Mouse (Mus musculus) myocyte (in vitro differentiated cells): Measurements from ENCODE around the gene Inafm1. TPM values are rescaled to one million over a fixed set of nuclear protein-coding genes. Genes with fewer than 3 reads are reported as not detected.
A peak's percentile ranks its signal among the peaks of the same experiment; 100 is the strongest.

Source experiments
- H3K27me3 ChIP-seq: one replicate; pipeline ENCODE4 v1.6.1; 2011; ENCODE audit not compliant: control insufficient read depth, insufficient read depth, insufficient read length
- H3K36me3 ChIP-seq: one replicate; pipeline ENCODE4 v1.6.1; 2011; ENCODE audit not compliant: control insufficient read depth, insufficient read depth
- H3K4me2 ChIP-seq: one replicate; pipeline ENCODE4 v1.6.1; 2011; ENCODE audit warnings: low read depth, control low read depth
- H3K4me3 ChIP-seq: one replicate; pipeline ENCODE4 v1.5.1; 2011; ENCODE audit warnings: mild to moderate bottlenecking, control low read depth, moderate library complexity
- H3K79me2 ChIP-seq: one replicate; pipeline ENCODE4 v1.6.1; 2011; ENCODE audit not compliant: control insufficient read depth, insufficient read depth
- H3ac ChIP-seq: one replicate; pipeline ENCODE4 v1.6.1; 2011; ENCODE audit not compliant: control insufficient read depth, insufficient read length
- CEBPB ChIP-seq: IDR thresholded peaks from 2 replicates; pipeline ENCODE4 v1.6.1; 2011; ENCODE audit warnings: mild to moderate bottlenecking, moderate library complexity; ENCODE audit not compliant: poor library complexity, insufficient read depth, severe bottlenecking
- E2F4 ChIP-seq: IDR thresholded peaks from one replicate; pipeline ENCODE4 v1.6.1; 2011; ENCODE audit warnings: mild to moderate bottlenecking, control low read depth, moderate library complexity; ENCODE audit not compliant: insufficient read depth
- MAX ChIP-seq: IDR thresholded peaks from one replicate; pipeline ENCODE4 v1.6.1; 2011; ENCODE audit warnings: low read depth, mild to moderate bottlenecking, control low read depth
- MYOD1 ChIP-seq, 3 experiments: IDR thresholded peaks; one replicate each; pipeline ENCODE4 v1.6.1; 2011; ENCODE audit warnings: control low read depth in 2 of 3, low read depth in 2 of 3, mild to moderate bottlenecking in 2 of 3, moderate library complexity in 1 of 3; ENCODE audit not compliant: insufficient read length in 2 of 3, control insufficient read depth in 1 of 3
- MYOG ChIP-seq, 3 experiments: IDR thresholded peaks; one replicate each; pipeline ENCODE4 v1.6.1; 2011; ENCODE audit warnings: control low read depth in 2 of 3, low read depth in 2 of 3, mild to moderate bottlenecking in 2 of 3; ENCODE audit not compliant: insufficient read length in 2 of 3, control insufficient read depth in 1 of 3, insufficient read depth in 1 of 3
- POLR2A ChIP-seq: IDR thresholded peaks from one replicate; pipeline ENCODE4 v1.6.1; 2011; ENCODE audit warnings: low read depth, mild to moderate bottlenecking, control low read depth, moderate library complexity; ENCODE audit not compliant: insufficient read length
- POLR2AphosphoS2 ChIP-seq: IDR thresholded peaks from one replicate; pipeline ENCODE4 v1.6.1; 2011; ENCODE audit warnings: low read depth, control low read depth; ENCODE audit not compliant: insufficient read length
- REST ChIP-seq: IDR thresholded peaks from one replicate; pipeline ENCODE4 v1.6.1; 2011; ENCODE audit warnings: mild to moderate bottlenecking, control low read depth, moderate library complexity; ENCODE audit not compliant: insufficient read depth, insufficient read length
- SRF ChIP-seq: IDR thresholded peaks from one replicate; pipeline ENCODE4 v1.6.1; 2011; ENCODE audit warnings: low read depth; ENCODE audit not compliant: control insufficient read depth, insufficient read length
- TCF12 ChIP-seq: IDR thresholded peaks from one replicate; pipeline ENCODE4 v1.6.1; 2011; ENCODE audit warnings: mild to moderate bottlenecking, control low read depth; ENCODE audit not compliant: poor library complexity, insufficient read depth, severe bottlenecking
- TCF3 ChIP-seq: IDR thresholded peaks from one replicate; pipeline ENCODE4 v1.6.1; 2011; ENCODE audit warnings: low read depth, control low read depth; ENCODE audit not compliant: insufficient read length
- USF1 ChIP-seq: IDR thresholded peaks from one replicate; pipeline ENCODE4 v1.6.1; 2011; ENCODE audit warnings: low read depth, mild to moderate bottlenecking, control low read depth, moderate library complexity
- polyA plus RNA-seq: library from polyadenylated mRNA; unstranded; fragments of >200 nt; fragmentation: generic; extraction: Trizol; gene quantifications from one replicate; pipeline ENCODE4 v1.2.1, GENCODE M21; 2012; ENCODE audit warnings: missing spikeins

Gene Inafm1
- polyA plus RNA-seq, 1 experiment, result 12.1 TPM

DNA sequence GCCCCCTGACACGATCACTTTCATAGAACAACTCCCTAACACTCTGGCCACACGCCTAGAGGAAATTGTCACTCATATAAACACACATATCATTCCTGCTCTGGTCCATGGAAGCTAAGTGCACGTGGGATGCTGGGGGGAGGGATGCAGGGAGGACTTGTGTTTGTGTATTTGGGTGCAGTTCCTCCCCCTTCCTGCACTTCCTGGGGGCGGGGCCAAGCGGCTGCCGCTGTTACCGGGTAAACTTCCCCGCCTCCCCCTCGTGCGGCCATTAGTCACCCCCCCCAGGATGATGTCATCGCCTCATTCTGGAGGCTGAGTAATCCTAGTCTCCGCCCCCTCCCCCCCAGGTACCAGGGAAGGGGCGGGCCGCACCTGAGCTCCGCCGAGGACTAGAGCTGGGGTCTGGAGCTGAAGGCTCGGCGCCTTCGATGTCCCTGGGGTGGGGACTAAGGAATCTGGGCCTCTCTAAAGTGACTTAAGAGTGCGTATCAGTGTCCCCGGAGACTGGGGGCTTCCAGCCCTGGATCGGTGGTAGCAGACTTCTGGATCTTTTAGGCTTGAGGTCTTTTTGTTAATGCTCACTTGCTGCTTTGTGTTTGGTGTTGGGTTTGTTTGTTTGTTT, 23.5 kb upstream of the Inafm1 start:
- H3ac ChIP-seq, result no peak overlapping the region
- no peaks in the 10 kb centered on the region for H3K27me3 ChIP-seq
- H3K79me2 ChIP-seq, result no peaks in the 10 kb centered on the region
- H3K4me3 ChIP-seq, result peak overlapping the region; percentile 2
- H3K4me2 ChIP-seq, result peak overlapping the region; percentile 43
- H3K36me3 ChIP-seq, result no peaks in the 10 kb centered on the region
- TF ChIP-seq TCF12, result no peak
- no peak for TF ChIP-seq USF1
- TF ChIP-seq POLR2A, result peak; percentile 26
- no peak for TF ChIP-seq SRF
- TF ChIP-seq POLR2AphosphoS2, result peak; percentile 68
- TF ChIP-seq CEBPB, result no peak
- no peak for TF ChIP-seq TCF3
- peak in 1 of 3 experiments; percentile 3 for TF ChIP-seq MYOG (IDR thresholded peaks at IDR 0.05; ENCODE audit: control insufficient read depth in 1 of 3, insufficient read depth in 1 of 3, insufficient read length in 2 of 3, low read depth in 2 of 3)

DNA sequence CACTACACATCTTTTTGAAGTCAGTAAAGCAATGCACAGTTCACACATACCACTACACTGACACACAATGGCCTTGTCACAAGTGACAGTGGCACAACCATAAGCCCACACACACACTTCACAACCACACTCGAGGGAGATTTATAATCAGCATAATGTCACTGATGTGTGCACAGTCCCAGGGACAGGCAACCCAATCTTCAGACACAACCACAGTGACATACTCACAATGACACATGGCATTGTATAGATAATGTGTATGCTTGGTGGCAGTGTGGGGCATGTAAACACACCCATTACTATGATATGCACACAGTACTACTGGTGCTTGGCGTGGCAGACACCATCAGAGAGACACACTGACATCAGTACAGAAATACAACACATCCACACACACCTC, 22.7 kb upstream of the Inafm1 start:
- no peak overlapping the region for H3ac ChIP-seq
- peak overlapping the region; percentile 23 for H3K4me3 ChIP-seq
- H3K36me3 ChIP-seq, result no peaks in the 10 kb centered on the region
- no peaks in the 10 kb centered on the region for H3K79me2 ChIP-seq
- H3K4me2 ChIP-seq, result peak overlapping the region; percentile 43
- H3K27me3 ChIP-seq, result no peaks in the 10 kb centered on the region
- no peak for TF ChIP-seq TCF3
- no peak for TF ChIP-seq REST
- no peak for TF ChIP-seq POLR2AphosphoS2
- TF ChIP-seq SRF, result no peak
- no peak for TF ChIP-seq MYOD1 (IDR thresholded peaks at IDR 0.05; ENCODE audit: control insufficient read depth in 1 of 3, insufficient read length in 2 of 3, low read depth in 2 of 3)
- TF ChIP-seq CEBPB, result no peak
- no peak for TF ChIP-seq POLR2A
- TF ChIP-seq USF1, result no peak

- Histone ChIP-seq H3ac (peak overlapping the region; percentile 68), H3K4me3 (peak overlapping the region; percentile 23), H3K36me3 (no peaks in the 10 kb centered on the region), H3K79me2 (no peaks in the 10 kb centered on the region), H3K4me2 (peak overlapping the region; percentile 99), H3K27me3 (no peaks in the 10 kb centered on the region)
- TF ChIP-seq MYOD1 (IDR thresholded peaks at IDR 0.05; ENCODE audit: control insufficient read depth in 1 of 3, insufficient read length in 2 of 3, low read depth in 2 of 3) (peak in 2 of 3 experiments; percentile 61 to 68), POLR2A (peak; percentile 72), MAX (no peak), E2F4 (no peak), TCF3 (no peak), MYOG (IDR thresholded peaks at IDR 0.05; ENCODE audit: control insufficient read depth in 1 of 3, insufficient read depth in 1 of 3, insufficient read length in 2 of 3, low read depth in 2 of 3) (peak in 2 of 3 experiments; percentile 57 to 79), USF1 (no peak), POLR2AphosphoS2 (peak; percentile 62), REST (no peak), TCF12 (no peak), CEBPB (no peak), SRF (no peak)
Observed at GRCm38 (mm10) chr7:16295321-16295900, 22.0 kb upstream of the Inafm1 start.

DNA sequence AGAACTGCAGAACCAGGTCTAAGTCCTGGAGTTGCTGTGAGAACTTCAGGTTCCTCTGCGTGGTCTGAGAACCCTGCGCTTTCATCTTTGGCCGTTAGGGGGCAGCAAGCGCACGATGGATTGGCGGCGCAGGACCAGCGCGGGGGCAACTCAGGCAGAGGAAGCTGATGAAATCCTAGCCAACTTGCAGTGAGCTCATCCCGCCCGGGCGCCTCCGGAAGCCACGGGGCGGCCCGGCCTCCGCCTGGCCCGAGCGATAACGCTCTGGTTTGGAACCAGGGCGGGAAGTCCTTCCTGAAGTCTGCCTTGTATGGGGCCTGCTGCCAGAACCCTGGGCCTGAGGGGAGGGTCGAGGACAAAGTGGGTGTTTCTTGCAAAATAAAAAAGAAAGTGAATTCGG, 21.4 kb upstream of the Inafm1 start:
- no peaks in the 10 kb centered on the region for H3K79me2 ChIP-seq
- H3K4me2 ChIP-seq, result peak overlapping the region; percentile 99
- no peaks in the 10 kb centered on the region for H3K36me3 ChIP-seq
- TF ChIP-seq TCF12, result no peak
- TF ChIP-seq CEBPB, result peak; percentile 75; the same call in 1 of the 2 replicates
- TF ChIP-seq E2F4, result peak; percentile 31
- peak; percentile 45 for TF ChIP-seq POLR2AphosphoS2
- peak; percentile 42 for TF ChIP-seq POLR2A
- TF ChIP-seq SRF, result no peak
- TF ChIP-seq USF1, result no peak
- no peak for TF ChIP-seq REST
- H3ac ChIP-seq, result peak overlapping the region; percentile 68
- H3K27me3 ChIP-seq, result no peaks in the 10 kb centered on the region
- peak overlapping the region; percentile 23 for H3K4me3 ChIP-seq

GRCm38 (mm10) chr7:16294346-16294745, 20.9 kb upstream of the Inafm1 start:
- no peaks in the 10 kb centered on the region for H3K79me2 ChIP-seq
- H3ac ChIP-seq, result no peak overlapping the region
- TF ChIP-seq MYOD1 (IDR thresholded peaks at IDR 0.05; ENCODE audit: control insufficient read depth in 1 of 3, insufficient read length in 2 of 3, low read depth in 2 of 3) (no peak), USF1 (no peak), REST (no peak), TCF3 (no peak), MYOG (IDR thresholded peaks at IDR 0.05; ENCODE audit: control insufficient read depth in 1 of 3, insufficient read depth in 1 of 3, insufficient read length in 2 of 3, low read depth in 2 of 3) (no peak), POLR2AphosphoS2 (no peak), E2F4 (no peak), CEBPB (no peak), TCF12 (no peak), POLR2A (no peak), MAX (no peak), SRF (no peak)
- H3K27me3 ChIP-seq, result no peaks in the 10 kb centered on the region
- H3K4me3 ChIP-seq, result peak overlapping the region; percentile 23
- peak overlapping the region; percentile 55 for H3K4me2 ChIP-seq
- H3K36me3 ChIP-seq, result no peaks in the 10 kb centered on the region
